Mouse (Mus musculus): ENCODE measurements around the gene Smtnl2.

GRCm38 (mm10) chr11:72413601-72414190 is 2.2 kb upstream of the Smtnl2 start:
- TF ChIP-seq CTCF (IDR thresholded peaks at IDR 0.05), result no peak
- TF ChIP-seq EP300 (IDR thresholded peaks at IDR 0.05; ENCODE audit: insufficient read depth, low read depth, low read length), result no peak
- no peak for TF ChIP-seq POLR2A (IDR thresholded peaks at IDR 0.05; ENCODE audit: insufficient read depth, low read depth, low read length)

Measured in heart, adult 2 months (tissue).